Mouse (Mus musculus) midbrain, embryonic 11.5 days (tissue): ENCODE measurements around the gene Hist1h3i. TPM values are rescaled to one million over a fixed set of nuclear protein-coding genes. Genes with fewer than 3 reads are reported as not detected.
A peak's percentile ranks its signal among the peaks of the same experiment; 100 is the strongest.
"Not testable (repeated sequence)": the region's sequence is repeated elsewhere in the genome, so short reads cannot be mapped to it uniquely, and the experiment has no call there.

Experiments used
- ATAC-seq: fragments of 200-750 bp; cut with Nextera tagmentation; 2 replicates; pipeline ENCODE4 v1.8.0; 2017; ENCODE audit warnings: moderate TSS enrichment, moderate library complexity; ENCODE audit not compliant: low FRiP score
- DNase-seq: peaks from one replicate; pipeline ENCODE4 v3.0.0; 2015; ENCODE audit warnings: low spot score; ENCODE audit errors: missing footprints
- H3K27ac ChIP-seq: fragments of 300-500 bp; sonication (generic); 2 replicates; pipeline ENCODE4 v1.5.1; 2014; ENCODE audit warnings: low read depth, low read length
- H3K27me3 ChIP-seq: fragments of 300-500 bp; sonication (generic); 2 replicates; pipeline ENCODE4 v1.6.1; 2014; ENCODE audit warnings: mild to moderate bottlenecking, low read length, moderate library complexity, mixed read lengths; ENCODE audit not compliant: control insufficient read depth, insufficient read depth
- H3K36me3 ChIP-seq: fragments of 300-500 bp; sonication (generic); 2 replicates; pipeline ENCODE4 v1.6.1; 2014; ENCODE audit warnings: mild to moderate bottlenecking, low read length, moderate library complexity, mixed read lengths; ENCODE audit not compliant: control insufficient read depth, insufficient read depth
- H3K4me1 ChIP-seq: fragments of 300-500 bp; sonication (generic); 2 replicates; pipeline ENCODE4 v1.6.1; 2014; ENCODE audit warnings: low read length; ENCODE audit not compliant: control insufficient read depth, insufficient read depth
- H3K4me2 ChIP-seq: fragments of 300-500 bp; sonication (generic); 2 replicates; pipeline ENCODE4 v1.6.1; 2014; ENCODE audit warnings: mild to moderate bottlenecking, moderate library complexity
- H3K4me3 ChIP-seq: fragments of 300-500 bp; sonication (generic); 2 replicates; pipeline ENCODE4 v1.5.1; 2014; ENCODE audit warnings: low read depth, low read length
- H3K9ac ChIP-seq: fragments of 300-500 bp; sonication (generic); 2 replicates; pipeline ENCODE4 v1.6.1; 2014; ENCODE audit warnings: low read length
- H3K9me3 ChIP-seq: fragments of 300-500 bp; sonication (generic); 2 replicates; pipeline ENCODE4 v1.6.1; 2016; ENCODE audit warnings: low read length; ENCODE audit not compliant: control insufficient read depth
- WGBS: fragments of 180-500 bp; shearing (Covaris S2); extraction: QIAGEN DNeasy Blood & Tissue Kit; methylation state at CpG from one replicate; pipeline ENCODE4 v1.1.7; 2014; 5-methylcytosine and 5-hydroxymethylcytosine counted together
- microRNA-seq: library from miRNA; unstranded; fragments of <30 nt; microRNA quantifications from one replicate; pipeline ENCODE4, GENCODE M21; 2017
- polyA plus RNA-seq: library from polyadenylated mRNA; unstranded; fragments of >200 nt; fragmentation: Nextera tagmentation; extraction: Ambion mirVana; gene quantifications from 2 replicates; pipeline ENCODE4 v1.2.1, GENCODE M21; 2014

The Hist1h3i gene
- polyA plus RNA-seq, 1 experiment from 2014 or later = 304 TPM

- Histone ChIP-seq H3K9ac (no peak overlapping the region), H3K4me1 (peaks cover 4% of the 10 kb centered on the region; the same call in 1 of the 2 replicates), H3K36me3 (no peaks in the 10 kb centered on the region), H3K4me3 (no peak overlapping the region), H3K27ac (no peak overlapping the region), H3K27me3 (no peaks in the 10 kb centered on the region), H3K9me3 (no peaks in the 10 kb centered on the region), H3K4me2 (no peak overlapping the region)
- no peak for DNase-seq
- ATAC-seq = no peak
- WGBS = 84% methylated on average over 1 of the region's 1 CpGs
Observed at GRCm38 (mm10) chr13:21745006-21745405, 38.2 kb downstream of the Hist1h3i start.

GRCm38 (mm10) chr13:21734906-21735767, 48.0 kb downstream of the Hist1h3i start, which contains the start of gene Hist1h4j:
TSS of gene Hist1h4j (plus strand) at chr13:21735064.
- not testable (repeated sequence) for H3K27me3 ChIP-seq, H3K36me3 ChIP-seq, H3K4me1 ChIP-seq, H3K9me3 ChIP-seq
- Histone ChIP-seq H3K27ac (peak within 1 kb of the TSS; percentile 98), H3K4me2 (peak within 1 kb of the TSS; percentile 67), H3K4me3 (peak within 1 kb of the TSS; percentile 40), H3K9ac (peak within 1 kb of the TSS; percentile 64)
- WGBS = under 1% methylated on average over 43 of the region's 56 CpGs
- DNase-seq = peak; percentile 99
- ATAC-seq = peak; percentile 92

GRCm38 (mm10) chr13:21734010-21734905, 48.9 kb downstream of the Hist1h3i start:
- ATAC-seq = peak; percentile 80
- peak overlapping the region; percentile 64 for H3K9ac ChIP-seq
- no peaks in the 10 kb centered on the region for H3K36me3 ChIP-seq
- H3K9me3 ChIP-seq = no peaks in the 10 kb centered on the region
- H3K27ac ChIP-seq = peak overlapping the region; percentile 98
- H3K27me3 ChIP-seq = no peaks in the 10 kb centered on the region
- WGBS = under 1% methylated on average over 21 of the region's 21 CpGs
- peak; percentile 96 for DNase-seq
- H3K4me1 ChIP-seq = peaks cover 7% of the 10 kb centered on the region; the same call in 1 of the 2 replicates
- H3K4me3 ChIP-seq = peak overlapping the region; percentile 40
- H3K4me2 ChIP-seq = peak overlapping the region; percentile 67

- ATAC-seq = peak; percentile 14; the same call in 1 of the 2 replicates
Observed at GRCm38 (mm10) chr13:21733466-21733865, 49.7 kb downstream of the Hist1h3i start.

More at GRCm38 (mm10) chr13:21733466-21733865, 49.7 kb downstream of the Hist1h3i start:
- Histone ChIP-seq H3K4me1 (peaks cover 7% of the 10 kb centered on the region; the same call in 1 of the 2 replicates), H3K27me3 (no peaks in the 10 kb centered on the region), H3K4me2 (no peak overlapping the region), H3K36me3 (no peaks in the 10 kb centered on the region), H3K27ac (peak overlapping the region; percentile 98), H3K9me3 (no peaks in the 10 kb centered on the region), H3K4me3 (no peak overlapping the region), H3K9ac (peak overlapping the region; percentile 64; the same call in 1 of the 2 replicates)
- 68% methylated on average over 5 of the region's 5 CpGs for WGBS
- DNase-seq = peak; percentile 90

Small RNAs within 50 kb of the gene (microRNA-seq; reads per million reads assigned to microRNA genes)
- not detected for gene Gm19658
- gene Gm44346 = not detected
- not detected for gene Gm44454
- gene Gm44466 = not detected

Other genes with a start within 250 kb of the Hist1h3i start
- gene Olfr1366, start 240.6 kb downstream of the Hist1h3i start, polyA plus RNA-seq = 0.12 and 0.26 TPM in 2 replicates
- gene Olfr1535, start 223.5 kb downstream of the Hist1h3i start, polyA plus RNA-seq = 0.04 TPM in 1 of 2 replicates, not detected in the other
- gene Olfr1364, start 201.6 kb downstream of the Hist1h3i start, polyA plus RNA-seq = not detected in 2 replicates
- not detected in 2 replicates for gene Olfr1362, start 169.3 kb downstream of the Hist1h3i start, polyA plus RNA-seq
- gene Olfr11, start 140.9 kb downstream of the Hist1h3i start, polyA plus RNA-seq = not detected in 2 replicates
- gene Olfr1361, start 120.0 kb downstream of the Hist1h3i start, polyA plus RNA-seq = not detected in 2 replicates
- gene Olfr1360, start 106.0 kb downstream of the Hist1h3i start, polyA plus RNA-seq = not detected in 2 replicates
- not detected in 2 replicates for gene Olfr1359, start 85.3 kb downstream of the Hist1h3i start, polyA plus RNA-seq
- 0.85 and 2.7 TPM in 2 replicates for gene Hist1h2bl, start 67.2 kb downstream of the Hist1h3i start, polyA plus RNA-seq
- gene Hist1h2ai, start 66.9 kb downstream of the Hist1h3i start, polyA plus RNA-seq = 19.8 and 20.9 TPM in 2 replicates
- gene Hist1h3h, start 65.7 kb downstream of the Hist1h3i start, polyA plus RNA-seq = 11.6 and 12.9 TPM in 2 replicates
- 4.2 and 5.7 TPM in 2 replicates for gene Hist1h2bm, start 61.3 kb downstream of the Hist1h3i start, polyA plus RNA-seq
- 1.0 and 2.2 TPM in 2 replicates for gene Hist1h4j, start 48.3 kb downstream of the Hist1h3i start, polyA plus RNA-seq
- 2.4 and 6.0 TPM in 2 replicates for gene Hist1h4k, start 32.9 kb downstream of the Hist1h3i start, polyA plus RNA-seq
- gene Hist1h2ak, start 29.5 kb downstream of the Hist1h3i start, polyA plus RNA-seq = 6.2 and 10.7 TPM in 2 replicates
- 2.2 TPM in 1 of 2 replicates, not detected in the other for gene Hist1h2bn, start 29.2 kb downstream of the Hist1h3i start, polyA plus RNA-seq
- 20.0 and 24.8 TPM in 2 replicates for gene Hist1h1b, start 2.7 kb downstream of the Hist1h3i start, polyA plus RNA-seq
- 2.6 and 7.4 TPM in 2 replicates for gene Hist1h2an, start 3.8 kb upstream of the Hist1h3i start, polyA plus RNA-seq
- 2.5 TPM in 2 replicates for gene Hist1h2bp, start 4.1 kb upstream of the Hist1h3i start, polyA plus RNA-seq
- 17.8 and 23.3 TPM in 2 replicates for gene Hist1h2bq, start 26.8 kb upstream of the Hist1h3i start, polyA plus RNA-seq
- gene Hist1h2ao, start 27.1 kb upstream of the Hist1h3i start, polyA plus RNA-seq = 1.7 TPM in 1 of 2 replicates, not detected in the other
- gene Hist1h4m, start 28.4 kb upstream of the Hist1h3i start, polyA plus RNA-seq = not detected in 2 replicates
- gene Hist1h4n, start 48.8 kb upstream of the Hist1h3i start, polyA plus RNA-seq = 10.3 and 12.0 TPM in 2 replicates
- 5,628 and 6,009 TPM in 2 replicates for gene Hist1h2ap, start 50.1 kb upstream of the Hist1h3i start, polyA plus RNA-seq
- gene Hist1h2br, start 50.4 kb upstream of the Hist1h3i start, polyA plus RNA-seq = 17.8 and 23.1 TPM in 2 replicates
- 26.7 and 27.9 TPM in 2 replicates for gene Zfp184, start 161.7 kb upstream of the Hist1h3i start, polyA plus RNA-seq
- gene Pom121l2, start 197.8 kb upstream of the Hist1h3i start, polyA plus RNA-seq = not detected in 2 replicates
- 0.10 and 0.37 TPM in 2 replicates for gene Prss16, start 226.4 kb upstream of the Hist1h3i start, polyA plus RNA-seq